Mouse (Mus musculus): Measurements from ENCODE around the gene Cpd. TPM values are rescaled to one million over a fixed set of nuclear protein-coding genes. Genes with fewer than 3 reads are reported as not detected.
A peak's percentile ranks its signal among the peaks of the same experiment; 100 is the strongest.
"Not testable (repeated sequence)": the region's sequence is repeated elsewhere in the genome, so short reads cannot be mapped to it uniquely, and the experiment has no call there.

The Cpd gene
- total and polyA plus RNA-seq, 2 experiments = 5.0 to 17.0 TPM

GRCm38 (mm10) chr11:76810706-76811495, 35.9 kb downstream of the Cpd start:
- DNase-seq (ENCODE audit: extremely low read depth, low read depth, low spot score) = peak; percentile 12
- no peaks in the 10 kb centered on the region for H3K79me2 ChIP-seq (ENCODE audit: control insufficient read depth, insufficient read depth, low read length)
- no peak overlapping the region for H3K4me3 ChIP-seq (ENCODE audit: insufficient read depth, low read depth, low read length)
- no peaks in the 10 kb centered on the region for H3K27me3 ChIP-seq (ENCODE audit: control insufficient read depth, insufficient read depth, low read length)
- no peak overlapping the region for H3K27ac ChIP-seq (replicated peaks; ENCODE audit: insufficient read depth, low read depth, low read length)
- 90% methylated on average over 9 of the region's 9 CpGs for WGBS
- H3K9ac ChIP-seq (ENCODE audit: low read depth, low read length) = no peak overlapping the region
- H3K4me1 ChIP-seq (ENCODE audit: control insufficient read depth, insufficient read depth, low read length) = no peaks in the 10 kb centered on the region
- TF ChIP-seq POLR2A (IDR thresholded peaks at IDR 0.05; ENCODE audit: extremely low read depth, insufficient read depth, low read length) = no peak
- TF ChIP-seq CTCF (IDR thresholded peaks at IDR 0.05; ENCODE audit: low read depth, low read length) = peak; percentile 50
- peaks cover 22% of the 10 kb centered on the region for H3K36me3 ChIP-seq (ENCODE audit: control insufficient read depth, insufficient read depth, low read length)

GRCm38 (mm10) chr11:76809450-76809849, 37.4 kb downstream of the Cpd start:
- TF ChIP-seq POLR2A (IDR thresholded peaks at IDR 0.05; ENCODE audit: extremely low read depth, insufficient read depth, low read length) (no peak), CTCF (IDR thresholded peaks at IDR 0.05; ENCODE audit: low read depth, low read length) (no peak)
- H3K36me3 ChIP-seq (ENCODE audit: control insufficient read depth, insufficient read depth, low read length) = peaks cover 28% of the 10 kb centered on the region

GRCm38 (mm10) chr11:76808550-76808949, 38.3 kb downstream of the Cpd start:
- no peak for DNase-seq (ENCODE audit: extremely low read depth, low read depth, low spot score)
- WGBS = 93% methylated on average over 7 of the region's 7 CpGs
- no peak overlapping the region for H3K27ac ChIP-seq (replicated peaks; ENCODE audit: insufficient read depth, low read depth, low read length)
- H3K36me3 ChIP-seq (ENCODE audit: control insufficient read depth, insufficient read depth, low read length) = peaks cover 28% of the 10 kb centered on the region
- H3K4me1 ChIP-seq (ENCODE audit: control insufficient read depth, insufficient read depth, low read length) = no peaks in the 10 kb centered on the region
- no peak for TF ChIP-seq POLR2A (IDR thresholded peaks at IDR 0.05; ENCODE audit: extremely low read depth, insufficient read depth, low read length)
- no peak for TF ChIP-seq CTCF (IDR thresholded peaks at IDR 0.05; ENCODE audit: low read depth, low read length)
- H3K27me3 ChIP-seq (ENCODE audit: control insufficient read depth, insufficient read depth, low read length) = no peaks in the 10 kb centered on the region
- no peaks in the 10 kb centered on the region for H3K79me2 ChIP-seq (ENCODE audit: control insufficient read depth, insufficient read depth, low read length)
- no peak overlapping the region for H3K4me3 ChIP-seq (ENCODE audit: insufficient read depth, low read depth, low read length)
- no peak overlapping the region for H3K9ac ChIP-seq (ENCODE audit: low read depth, low read length)

More at GRCm38 (mm10) chr11:76809450-76809849, 37.4 kb downstream of the Cpd start:
- DNase-seq (ENCODE audit: extremely low read depth, low read depth, low spot score) = peak; percentile 63
- H3K4me3 ChIP-seq (ENCODE audit: insufficient read depth, low read depth, low read length) = no peak overlapping the region
- H3K4me1 ChIP-seq (ENCODE audit: control insufficient read depth, insufficient read depth, low read length) = no peaks in the 10 kb centered on the region
- H3K27me3 ChIP-seq (ENCODE audit: control insufficient read depth, insufficient read depth, low read length) = no peaks in the 10 kb centered on the region
- no peak overlapping the region for H3K27ac ChIP-seq (replicated peaks; ENCODE audit: insufficient read depth, low read depth, low read length)
- H3K79me2 ChIP-seq (ENCODE audit: control insufficient read depth, insufficient read depth, low read length) = no peaks in the 10 kb centered on the region
- 50% methylated on average over 3 of the region's 3 CpGs for WGBS
- no peak overlapping the region for H3K9ac ChIP-seq (ENCODE audit: low read depth, low read length)

GRCm38 (mm10) chr11:76807007-76807679, 39.7 kb downstream of the Cpd start:
- Histone ChIP-seq H3K79me2 (ENCODE audit: control insufficient read depth, insufficient read depth, low read length) (no peaks in the 10 kb centered on the region), H3K4me3 (ENCODE audit: insufficient read depth, low read depth, low read length) (no peak overlapping the region), H3K27ac (replicated peaks; ENCODE audit: insufficient read depth, low read depth, low read length) (no peak overlapping the region), H3K9ac (ENCODE audit: low read depth, low read length) (no peak overlapping the region), H3K36me3 (ENCODE audit: control insufficient read depth, insufficient read depth, low read length) (peaks cover 23% of the 10 kb centered on the region), H3K27me3 (ENCODE audit: control insufficient read depth, insufficient read depth, low read length) (no peaks in the 10 kb centered on the region), H3K4me1 (ENCODE audit: control insufficient read depth, insufficient read depth, low read length) (no peaks in the 10 kb centered on the region)
- WGBS = 98% methylated on average over 3 of the region's 3 CpGs
- no peak for DNase-seq (ENCODE audit: extremely low read depth, low read depth, low spot score)
- TF ChIP-seq CTCF (IDR thresholded peaks at IDR 0.05; ENCODE audit: low read depth, low read length) (no peak), POLR2A (IDR thresholded peaks at IDR 0.05; ENCODE audit: extremely low read depth, insufficient read depth, low read length) (no peak)

- H3K79me2 ChIP-seq (ENCODE audit: control insufficient read depth, insufficient read depth, low read length) = no peaks in the 10 kb centered on the region
- H3K4me3 ChIP-seq (ENCODE audit: insufficient read depth, low read depth, low read length) = no peak overlapping the region
- no peak overlapping the region for H3K9ac ChIP-seq (ENCODE audit: low read depth, low read length)
- DNase-seq (ENCODE audit: extremely low read depth, low read depth, low spot score) = no peak
- no peak for TF ChIP-seq CTCF (IDR thresholded peaks at IDR 0.05; ENCODE audit: low read depth, low read length)
- no peak for TF ChIP-seq POLR2A (IDR thresholded peaks at IDR 0.05; ENCODE audit: extremely low read depth, insufficient read depth, low read length)
- no peaks in the 10 kb centered on the region for H3K27me3 ChIP-seq (ENCODE audit: control insufficient read depth, insufficient read depth, low read length)
- peaks cover 32% of the 10 kb centered on the region for H3K36me3 ChIP-seq (ENCODE audit: control insufficient read depth, insufficient read depth, low read length)
- no peaks in the 10 kb centered on the region for H3K4me1 ChIP-seq (ENCODE audit: control insufficient read depth, insufficient read depth, low read length)
- 97% methylated on average over 4 of the region's 4 CpGs for WGBS
- no peak overlapping the region for H3K27ac ChIP-seq (replicated peaks; ENCODE audit: insufficient read depth, low read depth, low read length)
Measured at GRCm38 (mm10) chr11:76806026-76806425, 40.8 kb downstream of the Cpd start.

GRCm38 (mm10) chr11:76805072-76805471, 41.7 kb downstream of the Cpd start:
- WGBS = 92% methylated on average over 4 of the region's 4 CpGs

More at GRCm38 (mm10) chr11:76805072-76805471, 41.7 kb downstream of the Cpd start:
- H3K36me3 ChIP-seq (ENCODE audit: control insufficient read depth, insufficient read depth, low read length) = peaks cover 32% of the 10 kb centered on the region
- H3K27ac ChIP-seq (replicated peaks; ENCODE audit: insufficient read depth, low read depth, low read length); H3K4me1 ChIP-seq (ENCODE audit: control insufficient read depth, insufficient read depth, low read length); H3K4me3 ChIP-seq (ENCODE audit: insufficient read depth, low read depth, low read length); H3K79me2 ChIP-seq (ENCODE audit: control insufficient read depth, insufficient read depth, low read length); H3K9ac ChIP-seq (ENCODE audit: low read depth, low read length); H3K27me3 ChIP-seq (ENCODE audit: control insufficient read depth, insufficient read depth, low read length); DNase-seq (ENCODE audit: extremely low read depth, low read depth, low spot score): not testable (repeated sequence)
